Mouse (Mus musculus) midbrain, embryonic 15.5 days (tissue): ENCODE data around the gene Gm8693. TPM values are rescaled to one million over a fixed set of nuclear protein-coding genes. Genes with fewer than 3 reads are reported as not detected.
"Not testable (repeated sequence)": the region's sequence is repeated elsewhere in the genome, so short reads cannot be mapped to it uniquely, and the experiment has no call there.

Source experiments
- ATAC-seq: fragments of 200-750 bp; cut with Nextera tagmentation; replicated peaks from 2 replicates; pipeline ENCODE4 v1.8.0; 2017; ENCODE audit warnings: moderate TSS enrichment
- H3K27ac ChIP-seq: fragments of 300-500 bp; sonication (generic); 2 replicates; pipeline ENCODE4 v1.5.1; 2015; ENCODE audit warnings: mild to moderate bottlenecking, inconsistent platforms
- H3K27me3 ChIP-seq: fragments of 300-500 bp; sonication (generic); replicated peaks from 2 replicates; pipeline ENCODE4 v1.6.1; 2015; ENCODE audit warnings: inconsistent platforms
- H3K36me3 ChIP-seq: fragments of 300-500 bp; sonication (generic); replicated peaks from 2 replicates; pipeline ENCODE4 v1.6.1; 2015; ENCODE audit warnings: inconsistent platforms
- H3K4me1 ChIP-seq: fragments of 300-500 bp; sonication (generic); 2 replicates; pipeline ENCODE4 v1.6.1; 2015; ENCODE audit warnings: inconsistent platforms
- H3K4me2 ChIP-seq: fragments of 300-500 bp; sonication (generic); 2 replicates; pipeline ENCODE4 v1.6.1; 2015; ENCODE audit warnings: inconsistent platforms, mild to moderate bottlenecking, moderate library complexity
- H3K4me3 ChIP-seq: fragments of 300-500 bp; sonication (generic); 2 replicates; pipeline ENCODE4 v1.5.1; 2015; ENCODE audit warnings: mild to moderate bottlenecking, inconsistent platforms
- H3K9ac ChIP-seq: fragments of 300-500 bp; sonication (generic); 2 replicates; pipeline ENCODE4 v1.6.1; 2015; ENCODE audit warnings: mild to moderate bottlenecking, inconsistent platforms
- H3K9me3 ChIP-seq: fragments of 300-500 bp; sonication (generic); 2 replicates; pipeline ENCODE4 v1.6.1; 2016; ENCODE audit warnings: inconsistent platforms
- WGBS: fragments of 180-500 bp; shearing (Covaris S2); methylation state at CpG from one replicate; pipeline ENCODE4 v1.1.7; 2015; ENCODE audit warnings: mixed read lengths; 5-methylcytosine and 5-hydroxymethylcytosine counted together
- polyA plus RNA-seq: library from polyadenylated mRNA; unstranded; fragments of >200 nt; fragmentation: Nextera tagmentation; extraction: Ambion mirVana; gene quantifications from 2 replicates; pipeline ENCODE4 v1.2.1, GENCODE M21; 2015

Gene Gm8693
- polyA plus RNA-seq, result not detected in 2 replicates

GRCm38 (mm10) chr7:22692217-22692616 lies at the start of gene Gm8693:
Gene Gm8693 (minus strand): TSS chr7:22692317.
- not testable (repeated sequence) for H3K9me3 ChIP-seq, H3K27ac ChIP-seq, H3K9ac ChIP-seq, H3K27me3 ChIP-seq, H3K4me1 ChIP-seq, H3K4me3 ChIP-seq, H3K36me3 ChIP-seq, ATAC-seq, H3K4me2 ChIP-seq
- no CpG with 5 or more reads among the region's 2 CpGs for WGBS

DNA sequence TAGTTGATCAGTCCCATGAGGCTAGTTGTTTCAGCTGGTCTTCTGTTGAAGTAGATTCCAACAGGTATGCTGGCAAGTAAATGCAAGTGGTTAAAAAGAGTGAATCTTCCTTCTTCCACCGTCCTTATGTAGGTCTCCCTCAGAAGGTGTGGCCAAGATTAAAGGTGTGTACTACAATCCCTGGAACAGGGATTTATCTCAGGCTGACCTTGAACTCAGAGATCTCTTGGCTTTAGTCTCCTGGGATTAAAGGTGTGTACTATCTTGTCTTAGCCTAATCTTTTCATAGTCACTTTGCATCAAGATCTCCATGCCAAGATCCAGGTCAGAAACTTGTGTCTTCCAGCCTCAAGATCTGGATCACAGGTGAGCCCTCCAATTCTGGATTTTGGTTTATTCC lies 27.5 kb upstream of the Gm8693 start, which contains the start of gene Gm4567:
TSS of gene Gm4567 (minus strand) at position 101 of the 400 bp plus-strand sequence.
- H3K36me3 ChIP-seq, H3K4me2 ChIP-seq, H3K4me3 ChIP-seq, ATAC-seq, H3K27ac ChIP-seq, H3K4me1 ChIP-seq, H3K9me3 ChIP-seq, H3K27me3 ChIP-seq, H3K9ac ChIP-seq: not testable (repeated sequence)
- no CpG with 5 or more reads among the region's 1 CpGs for WGBS

GRCm38 (mm10) chr7:22657718-22658117 lies 34.4 kb downstream of the Gm8693 start, which contains the start of gene Vmn1r155:
Gene Vmn1r155 (plus strand): TSS chr7:22658018.
- H3K4me3 ChIP-seq, H3K4me1 ChIP-seq, ATAC-seq, H3K36me3 ChIP-seq, H3K4me2 ChIP-seq, H3K27me3 ChIP-seq, H3K27ac ChIP-seq, H3K9ac ChIP-seq, H3K9me3 ChIP-seq: not testable (repeated sequence)
- WGBS, result no CpG with 5 or more reads among the region's 3 CpGs

Other genes starting within 250 kb of the Gm8693 start
- gene Gm10665, start 228.2 kb downstream of the Gm8693 start, polyA plus RNA-seq, result not detected in 2 replicates
- not detected in 2 replicates for gene Vmn1r151, start 192.6 kb downstream of the Gm8693 start, polyA plus RNA-seq
- gene Vmn1r152, start 169.3 kb downstream of the Gm8693 start, polyA plus RNA-seq, result not detected in 2 replicates
- gene Gm8677, start 157.4 kb downstream of the Gm8693 start, polyA plus RNA-seq, result not detected in 2 replicates
- gene Gm4201, start 127.0 kb downstream of the Gm8693 start, polyA plus RNA-seq, result not detected in 2 replicates
- not detected in 2 replicates for gene Gm4565, start 104.2 kb downstream of the Gm8693 start, polyA plus RNA-seq
- gene Vmn1r155, start 34.3 kb downstream of the Gm8693 start, polyA plus RNA-seq, result not detected in 2 replicates
- gene Gm4567, start 27.4 kb upstream of the Gm8693 start, polyA plus RNA-seq, result not detected in 2 replicates
- not detected in 2 replicates for gene Vmn1r157, start 69.4 kb upstream of the Gm8693 start, polyA plus RNA-seq
- not detected in 2 replicates for gene Vmn1r158, start 98.5 kb upstream of the Gm8693 start, polyA plus RNA-seq
- not detected in 2 replicates for gene Vmn1r159, start 151.3 kb upstream of the Gm8693 start, polyA plus RNA-seq
- gene Vmn1r160, start 178.9 kb upstream of the Gm8693 start, polyA plus RNA-seq, result not detected in 2 replicates